12 mouse cellular contexts compared by ENCODE assay signal in genomic region chr13:109881161-109881857, GRCm38 (mm10).
DNase-seq lines count a peak whose midpoint lies in the region; ATAC-seq lines count a peak whose summit lies in the region.
"Had no signal": no experiment of that assay in that cellular context is flagged by ENCODE, and none has a peak within 500 bp of the region (broad histone marks: within the 10 kb centered on the region; RNA-seq: fewer than 3 reads in every experiment).

No protein-coding gene starts in this region.

- peaks cover 5% of the 10 kb centered on the region; the same call in 1 of the 2 replicates for H3K4me1 ChIP-seq in midbrain, embryonic 16.5 days (ENCODE audit: control insufficient read depth, insufficient read depth, low read length)
- H3K4me1 ChIP-seq in hindbrain, embryonic 12.5 days: no peaks in the 10 kb centered on the region
- H3K4me1 ChIP-seq: lung, embryonic 15.5 days; neural tube, embryonic 13.5 days had no signal

- H3K4me2 ChIP-seq in midbrain, embryonic 16.5 days (ENCODE audit: low read length): no peak overlapping the region
- no peak overlapping the region for H3K4me2 ChIP-seq in hindbrain, embryonic 12.5 days (replicated peaks)
- H3K4me2 ChIP-seq: embryonic facial prominence, embryonic 13.5 days; lung, embryonic 15.5 days; neural tube, embryonic 13.5 days had no signal

- H3K36me3 ChIP-seq in midbrain, embryonic 16.5 days (ENCODE audit: control insufficient read depth, insufficient read depth, low read length): no peaks in the 10 kb centered on the region
- H3K36me3 ChIP-seq in hindbrain, embryonic 12.5 days: no peaks in the 10 kb centered on the region
- H3K36me3 ChIP-seq: embryonic facial prominence, embryonic 13.5 days; lung, embryonic 15.5 days; neural tube, embryonic 13.5 days had no signal

- H3K9ac ChIP-seq in midbrain, embryonic 16.5 days (ENCODE audit: low read depth, low read length): no peak overlapping the region
- no peak overlapping the region for H3K9ac ChIP-seq in hindbrain, embryonic 12.5 days
- H3K9ac ChIP-seq: embryonic facial prominence, embryonic 13.5 days; lung, embryonic 15.5 days; neural tube, embryonic 13.5 days had no signal

- 89% methylated on average over 11 of the region's 11 CpGs for WGBS in midbrain, embryonic 16.5 days
- 79% methylated on average over 11 of the region's 11 CpGs for WGBS in hindbrain, embryonic 12.5 days

- H3K27me3 ChIP-seq in midbrain, embryonic 16.5 days (ENCODE audit: control insufficient read depth, insufficient read depth, low read depth, low read length): no peaks in the 10 kb centered on the region
- H3K27me3 ChIP-seq in hindbrain, embryonic 12.5 days: no peaks in the 10 kb centered on the region
- H3K27me3 ChIP-seq: embryonic facial prominence, embryonic 13.5 days; lung, embryonic 15.5 days; neural tube, embryonic 13.5 days had no signal

- no peaks in the 10 kb centered on the region for H3K9me3 ChIP-seq in midbrain, embryonic 16.5 days (replicated peaks; ENCODE audit: control insufficient read depth, low read length, poor library complexity, severe bottlenecking)
- no peaks in the 10 kb centered on the region for H3K9me3 ChIP-seq in hindbrain, embryonic 12.5 days (replicated peaks)
- H3K9me3 ChIP-seq: embryonic facial prominence, embryonic 13.5 days; lung, embryonic 15.5 days; neural tube, embryonic 13.5 days had no signal

- H3K27ac ChIP-seq in midbrain, embryonic 16.5 days (ENCODE audit: low read length): no peak overlapping the region
- H3K27ac ChIP-seq in hindbrain, embryonic 12.5 days: no peak overlapping the region
- H3K27ac ChIP-seq: embryonic facial prominence, embryonic 13.5 days; lung, embryonic 15.5 days; neural tube, embryonic 13.5 days had no signal

- peak; percentile 31 to 60 for DNase-seq in cerebellum, postnatal 25 days
- DNase-seq in 3134 (ENCODE audit: extremely low read depth, insufficient read length, low spot score): peak; percentile 28
- DNase-seq in adrenal gland, postnatal 25 days: peak; percentile 76
- peak; percentile 26 for DNase-seq in lung, postnatal 14 days
- no peak for DNase-seq in c-Kit-positive CD71-positive TER-119-positive erythroid progenitor cells, embryonic 14.5 days (ENCODE audit: low spot score)
- DNase-seq: gastrocnemius, postnatal 10 days had no signal

- no peak overlapping the region for H3K4me3 ChIP-seq in midbrain, embryonic 16.5 days (ENCODE audit: low read depth, low read length)
- no peak overlapping the region for H3K4me3 ChIP-seq in hindbrain, embryonic 12.5 days
- H3K4me3 ChIP-seq: embryonic facial prominence, embryonic 13.5 days; lung, embryonic 15.5 days; neural tube, embryonic 13.5 days had no signal

- ATAC-seq in cerebellum, adult (ENCODE audit: insufficient number of reproducible peaks, low FRiP score, low TSS enrichment): no peak
- ATAC-seq in midbrain, embryonic 16.5 days: no peak
- ATAC-seq in hindbrain, embryonic 12.5 days (ENCODE audit: low FRiP score): no peak
